Mouse (Mus musculus) granulocyte monocyte progenitor cell, adult 5-6 weeks (primary cell): ENCODE data around the gene Cpxm2. TPM values are rescaled to one million over a fixed set of nuclear protein-coding genes. Genes with fewer than 3 reads are reported as not detected.

Experiments used
- ATAC-seq: replicated peaks from 2 replicates; pipeline ENCODE4 v1.8.0; 2016; ENCODE audit warnings: mild to moderate bottlenecking, moderate TSS enrichment, inconsistent platforms; ENCODE audit not compliant: poor library complexity, severe bottlenecking
- total RNA-seq, 2 experiments: library from RNA; stranded (forward) in 1 of 2; stranded (reverse) in 1 of 2; fragments of 200-712, 200-1000 nt in 1 of 2; fragments of >200 nt in 1 of 2; fragmentation: Nextera tagmentation in 1 of 2; gene quantifications; 2 replicates each; pipeline ENCODE4 v1.2.3; 2014 to 2017

Gene Cpxm2
- total RNA-seq (2014; fragmentation: Nextera tagmentation): not detected in 2 replicates
- not detected in 2 replicates for total RNA-seq (2017)

- no peak for ATAC-seq
These were observed at the start of gene Cpxm2 for GRCm38 (mm10) chr7:132154368-132154961. Gene Cpxm2, minus strand, starts transcription at chr7:132154739.

GRCm38 (mm10) chr7:132204073-132204612 is 49.6 kb upstream of the Cpxm2 start:
- ATAC-seq: no peak

GRCm38 (mm10) chr7:132199686-132200085 is 45.1 kb upstream of the Cpxm2 start:
- no peak for ATAC-seq

GRCm38 (mm10) chr7:132198806-132199205 is 44.3 kb upstream of the Cpxm2 start:
- no peak for ATAC-seq

GRCm38 (mm10) chr7:132197817-132198475 is 43.4 kb upstream of the Cpxm2 start:
- ATAC-seq: no peak

GRCm38 (mm10) chr7:132196581-132196980 is 42.0 kb upstream of the Cpxm2 start:
- no peak for ATAC-seq

GRCm38 (mm10) chr7:132193606-132194005 is 39.1 kb upstream of the Cpxm2 start:
- no peak for ATAC-seq

- ATAC-seq: no peak
These were observed 32.9 kb upstream of the Cpxm2 start for GRCm38 (mm10) chr7:132187456-132187855.

GRCm38 (mm10) chr7:132183892-132184404 is 29.4 kb upstream of the Cpxm2 start:
- ATAC-seq: no peak

GRCm38 (mm10) chr7:132181586-132182198 is 27.2 kb upstream of the Cpxm2 start:
- no peak for ATAC-seq

GRCm38 (mm10) chr7:132181042-132181441 is 26.5 kb upstream of the Cpxm2 start:
- no peak for ATAC-seq

GRCm38 (mm10) chr7:132179049-132179448 is 24.5 kb upstream of the Cpxm2 start:
- ATAC-seq: no peak

- ATAC-seq: no peak
These were observed 20.2 kb upstream of the Cpxm2 start for GRCm38 (mm10) chr7:132174787-132175186.

GRCm38 (mm10) chr7:132174296-132174695 is 19.8 kb upstream of the Cpxm2 start:
- ATAC-seq: no peak

GRCm38 (mm10) chr7:132172220-132172619 is 17.7 kb upstream of the Cpxm2 start:
- ATAC-seq: no peak

GRCm38 (mm10) chr7:132171716-132172115 is 17.2 kb upstream of the Cpxm2 start:
- ATAC-seq: no peak

GRCm38 (mm10) chr7:132169419-132170169 is 15.1 kb upstream of the Cpxm2 start:
- no peak for ATAC-seq

- ATAC-seq: no peak
These were observed 12.7 kb upstream of the Cpxm2 start for GRCm38 (mm10) chr7:132167239-132167638.

- ATAC-seq: no peak
These were observed 7.7 kb upstream of the Cpxm2 start for GRCm38 (mm10) chr7:132162254-132162653.

- ATAC-seq: no peak
These were observed 3.9 kb upstream of the Cpxm2 start for GRCm38 (mm10) chr7:132158321-132159025.
